Mouse (Mus musculus): ENCODE measurements around the gene Foxk2. TPM values are rescaled to one million over a fixed set of nuclear protein-coding genes. Genes with fewer than 3 reads are reported as not detected.

Foxk2 gene
- total RNA-seq, 2 experiments from 2014 or later: 19.9 to 23.7 TPM

GRCm38 (mm10) chr11:121353326-121354090, 93.7 kb downstream of the Foxk2 start:
- peak; percentile 28 to 49 for DNase-seq
- intact Hi-C loops (cut with DNase I): loop anchor here (5.0 kb wide), 1 partner anchor 69 kb away; the partner anchor contains the start of gene Fn3krp

GRCm38 (mm10) chr11:121354091-121354707, 94.4 kb downstream of the Foxk2 start, which contains the start of gene Wdr45b:
Gene Wdr45b (minus strand): TSS chr11:121354445.
- DNase-seq: peak; percentile 98 to 99
- intact Hi-C loops (cut with DNase I): loop anchor here (5.0 kb wide), 1 partner anchor 68 kb away; the partner anchor contains the start of gene Fn3krp

Other genes with a start within 250 kb of the Foxk2 start
- under 1 TPM in 1 of 2 experiments, not detected in 1; 0.29 TPM for gene Cd7, start 220.6 kb upstream of the Foxk2 start, total RNA-seq (2021)
- gene Sectm1b, start 196.4 kb upstream of the Foxk2 start, total RNA-seq (2021): not detected
- gene Sectm1a, start 178.8 kb upstream of the Foxk2 start, total RNA-seq (2021): not detected
- gene Tex19.2, start 141.3 kb upstream of the Foxk2 start, total RNA-seq (2021): not detected
- gene Tex19.1, start 113.8 kb upstream of the Foxk2 start, total RNA-seq (2021): not detected
- under 1 TPM; 0.24 to 0.43 TPM for gene Uts2r, start 99.7 kb upstream of the Foxk2 start, total RNA-seq (2021)
- 1 to 10 TPM; 9.4 to 9.5 TPM for gene Hexdc, start 55.6 kb upstream of the Foxk2 start, total RNA-seq (2021)
- gene Ogfod3, start 55.3 kb upstream of the Foxk2 start, total RNA-seq (2021): 10 to 100 TPM; 14.4 to 18.4 TPM
- 10 to 100 TPM; 10.1 to 12.1 TPM for gene Cybc1, start 30.7 kb upstream of the Foxk2 start, total RNA-seq (2021)
- gene Narf, start 22.7 kb upstream of the Foxk2 start, total RNA-seq (2021): 100 to 1,000 TPM; 102 to 103 TPM
- 10 to 100 TPM; 42.0 to 43.6 TPM for gene Wdr45b, start 94.5 kb downstream of the Foxk2 start, total RNA-seq (2021)
- 1 to 10 TPM; 2.0 to 3.3 TPM for gene Rab40b, start 128.3 kb downstream of the Foxk2 start, total RNA-seq (2021)
- gene Fn3krp, start 161.4 kb downstream of the Foxk2 start, total RNA-seq (2021): 1 to 10 TPM; 6.9 to 8.3 TPM
- 10 to 100 TPM; 22.2 to 23.0 TPM for gene Fn3k, start 174.9 kb downstream of the Foxk2 start, total RNA-seq (2021)
- 10 to 100 TPM; 13.9 to 14.3 TPM for gene Tbcd, start 192.0 kb downstream of the Foxk2 start, total RNA-seq (2021)